Mouse (Mus musculus) limb, embryonic 14.5 days (tissue): ENCODE measurements at regions not wholly inside any gene's neighbourhood (a gene's known extent, or its start where the extent isn't known, plus 50 kb on each side); places are given as distances from the start of the nearest gene placed in this dataset.

Source experiments
- ATAC-seq: fragments of 200-750 bp; cut with Nextera tagmentation; 2 replicates; pipeline ENCODE4 v1.8.0; 2017; ENCODE audit warnings: low read depth, moderate number of reproducible peaks, moderate TSS enrichment; ENCODE audit not compliant: low FRiP score
- DNase-seq: peaks from one replicate; pipeline ENCODE4 v3.0.0-alpha.2; 2015; ENCODE audit warnings: low spot score
- H3K27ac ChIP-seq: fragments of 300-500 bp; sonication (generic); replicated peaks from 2 replicates; pipeline ENCODE4 v1.5.1; 2014; ENCODE audit warnings: low read depth, mild to moderate bottlenecking, low read length, moderate library complexity, mixed read lengths
- H3K27me3 ChIP-seq: fragments of 300-500 bp; sonication (generic); 2 replicates; pipeline ENCODE4 v1.6.1; 2014; ENCODE audit warnings: low read length, mixed read lengths; ENCODE audit not compliant: control insufficient read depth, insufficient read depth
- H3K36me3 ChIP-seq: fragments of 300-500 bp; sonication (generic); 2 replicates; pipeline ENCODE4 v1.6.1; 2014; ENCODE audit warnings: mild to moderate bottlenecking, low read length, moderate library complexity, mixed read lengths; ENCODE audit not compliant: control insufficient read depth, insufficient read depth
- H3K4me1 ChIP-seq: fragments of 300-500 bp; sonication (generic); 2 replicates; pipeline ENCODE4 v1.6.1; 2014; ENCODE audit warnings: antibody characterized with exemption, low read length, mixed read lengths; ENCODE audit not compliant: control insufficient read depth, insufficient read depth
- H3K4me2 ChIP-seq: fragments of 300-500 bp; sonication (generic); replicated peaks from 2 replicates; pipeline ENCODE4 v1.6.1; 2014; ENCODE audit warnings: low read depth, mild to moderate bottlenecking, low read length, moderate library complexity; ENCODE audit not compliant: severe bottlenecking
- H3K4me3 ChIP-seq: fragments of 300-500 bp; sonication (generic); replicated peaks from 2 replicates; pipeline ENCODE4 v1.5.1; 2014; ENCODE audit warnings: low read length
- H3K9ac ChIP-seq: fragments of 300-500 bp; sonication (generic); 2 replicates; pipeline ENCODE4 v1.6.1; 2014; ENCODE audit warnings: mild to moderate bottlenecking, low read depth, low read length, moderate library complexity; ENCODE audit not compliant: severe bottlenecking
- H3K9me3 ChIP-seq: fragments of 300-500 bp; sonication (generic); 2 replicates; pipeline ENCODE4 v1.6.1; 2016; ENCODE audit warnings: low read length; ENCODE audit not compliant: control insufficient read depth
- POLR2A ChIP-seq: fragments of 200-500 bp; IDR thresholded peaks from 2 replicates; pipeline ENCODE4 v1.8.0; 2012; ENCODE audit warnings: inconsistent platforms, mild to moderate bottlenecking, moderate library complexity, borderline replicate concordance; ENCODE audit not compliant: insufficient read depth, insufficient read length; ENCODE audit errors: extremely low read depth
- WGBS: fragments of 180-500 bp; shearing (Covaris S2); extraction: QIAGEN DNeasy Blood & Tissue Kit; methylation state at CpG from one replicate; pipeline ENCODE4 v1.1.7; 2014; 5-methylcytosine and 5-hydroxymethylcytosine counted together

GRCm38 (mm10) chr13:60097776-60098175 is 79.4 kb downstream of the Gas1 start:
- ATAC-seq (no peak), DNase-seq (no peak)
- peaks cover 47% of the 10 kb centered on the region for H3K4me1 ChIP-seq
- H3K27me3 ChIP-seq = no peaks in the 10 kb centered on the region
- H3K9me3 ChIP-seq = no peaks in the 10 kb centered on the region
- TF ChIP-seq POLR2A = no peak
- H3K27ac ChIP-seq = peak overlapping the region; percentile 68
- H3K36me3 ChIP-seq = no peaks in the 10 kb centered on the region
- H3K4me2 ChIP-seq = no peak overlapping the region
- WGBS = 29% methylated on average over 6 of the region's 6 CpGs
- H3K4me3 ChIP-seq = no peak overlapping the region
- H3K9ac ChIP-seq = no peak overlapping the region

- ATAC-seq (no peak), DNase-seq (no peak)
- H3K9ac ChIP-seq = no peak overlapping the region
- no peak overlapping the region for H3K4me3 ChIP-seq
- 57% methylated on average over 8 of the region's 8 CpGs for WGBS
- no peak overlapping the region for H3K4me2 ChIP-seq
- no peak for TF ChIP-seq POLR2A
- no peaks in the 10 kb centered on the region for H3K9me3 ChIP-seq
- no peaks in the 10 kb centered on the region for H3K36me3 ChIP-seq
- no peaks in the 10 kb centered on the region for H3K27me3 ChIP-seq
- H3K4me1 ChIP-seq = peaks cover 17% of the 10 kb centered on the region
- no peak overlapping the region for H3K27ac ChIP-seq
Measured at GRCm38 (mm10) chr13:60086657-60087056, 90.5 kb downstream of the Gas1 start.

DNA sequence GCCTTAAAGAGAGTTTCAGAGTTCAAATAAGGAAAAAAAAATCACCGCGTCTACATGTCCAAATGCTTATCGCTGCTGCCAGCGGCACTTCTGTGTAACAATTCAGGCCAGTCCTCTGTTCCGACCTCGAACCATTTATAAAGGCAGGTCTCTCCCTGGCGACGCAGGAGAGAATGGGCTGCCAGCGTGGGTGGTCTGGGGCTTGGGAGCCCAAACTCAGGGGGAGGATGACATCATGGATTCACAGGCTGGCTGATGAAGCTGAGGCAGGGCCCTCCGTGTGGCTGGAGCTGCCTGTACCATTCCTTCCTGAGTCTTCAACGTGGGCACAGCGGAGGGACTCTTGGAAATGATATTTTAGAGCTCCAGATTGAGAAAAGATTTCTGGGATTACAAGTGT is 92.2 kb downstream of the Gas1 start:
- H3K4me3 ChIP-seq = no peak overlapping the region
- WGBS = 20% methylated on average over 12 of the region's 12 CpGs
- H3K4me2 ChIP-seq = 0 out of 2 replicates have a peak overlapping the region, but pooled peaks have one; percentile 15
- no peaks in the 10 kb centered on the region for H3K27me3 ChIP-seq
- DNase-seq (peak; percentile 25), ATAC-seq (peak; percentile 31; the same call in 1 of the 2 replicates)
- no peak for TF ChIP-seq POLR2A
- H3K36me3 ChIP-seq = no peaks in the 10 kb centered on the region
- no peaks in the 10 kb centered on the region for H3K9me3 ChIP-seq
- H3K9ac ChIP-seq = no peak overlapping the region
- peaks cover 17% of the 10 kb centered on the region for H3K4me1 ChIP-seq
- peak overlapping the region; percentile 38; the same call in 1 of the 2 replicates for H3K27ac ChIP-seq

DNA sequence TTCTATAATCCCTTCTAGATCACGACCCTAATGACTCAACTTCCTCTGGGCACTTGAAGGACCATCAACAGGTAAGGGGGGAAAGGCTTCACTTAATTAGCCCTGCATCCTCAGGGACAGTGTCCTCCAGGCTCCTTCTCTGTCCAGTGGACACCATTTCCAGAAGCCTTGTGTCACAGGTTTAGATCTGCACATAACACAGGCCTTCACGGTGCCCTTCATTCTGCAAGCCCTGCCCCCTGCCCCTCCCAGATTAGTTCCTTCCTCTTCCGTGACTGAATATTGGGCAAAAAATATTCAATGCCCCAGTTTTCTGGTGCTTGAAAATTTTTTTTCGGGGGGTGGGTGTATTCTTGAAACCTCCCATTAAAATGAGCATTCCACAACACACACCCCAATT is 92.9 kb downstream of the Gas1 start:
- no peak for TF ChIP-seq POLR2A
- DNase-seq (no peak), ATAC-seq (no peak)
- 65% methylated on average over 4 of the region's 4 CpGs for WGBS
- Histone ChIP-seq H3K4me2 (no peak overlapping the region), H3K4me1 (peaks cover 17% of the 10 kb centered on the region), H3K9me3 (no peaks in the 10 kb centered on the region), H3K4me3 (no peak overlapping the region), H3K27me3 (no peaks in the 10 kb centered on the region), H3K9ac (no peak overlapping the region), H3K36me3 (no peaks in the 10 kb centered on the region), H3K27ac (peak overlapping the region; percentile 38; the same call in 1 of the 2 replicates)

DNA sequence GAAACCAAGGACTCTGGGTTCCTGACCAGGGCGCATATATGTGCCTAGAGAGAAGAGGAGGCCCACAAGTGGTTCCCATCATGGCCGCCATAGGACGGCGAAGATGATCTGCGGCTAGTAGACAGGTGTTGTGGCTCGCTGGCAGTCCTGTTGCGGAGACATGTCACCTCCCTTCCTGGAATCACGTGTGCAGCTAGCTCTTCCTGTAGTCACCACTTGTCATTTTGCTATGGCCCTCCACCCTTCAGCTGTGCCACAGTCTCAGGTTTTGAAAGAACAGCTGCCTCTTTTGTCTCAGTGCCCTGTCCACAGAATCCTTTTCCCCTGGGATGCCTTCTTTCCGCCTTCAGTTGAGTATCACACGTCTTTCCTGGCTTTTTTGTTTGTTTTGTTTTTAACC is 97.1 kb downstream of the Gas1 start:
- WGBS = 88% methylated on average over 10 of the region's 10 CpGs
- H3K4me2 ChIP-seq = no peak overlapping the region
- peak; percentile 57 for ATAC-seq
- peaks cover 22% of the 10 kb centered on the region for H3K4me1 ChIP-seq
- no peaks in the 10 kb centered on the region for H3K27me3 ChIP-seq
- no peak for TF ChIP-seq POLR2A
- no peak overlapping the region for H3K9ac ChIP-seq
- DNase-seq = peak; percentile 43
- no peak overlapping the region for H3K4me3 ChIP-seq
- H3K9me3 ChIP-seq = no peaks in the 10 kb centered on the region
- no peaks in the 10 kb centered on the region for H3K36me3 ChIP-seq
- no peak overlapping the region for H3K27ac ChIP-seq
